Mouse (Mus musculus): Measurements from ENCODE around the gene Snrpg. TPM values are rescaled to one million over a fixed set of nuclear protein-coding genes. Genes with fewer than 3 reads are reported as not detected.

Gene Snrpg
- polyA plus RNA-seq, 1 experiment from 2014 or later, result 204 TPM

- H3K9ac ChIP-seq (replicated peaks), result no peak overlapping the region
- H3K4me1 ChIP-seq (ENCODE audit: insufficient read depth), result no peaks in the 10 kb centered on the region
- no peaks in the 10 kb centered on the region for H3K9me3 ChIP-seq (ENCODE audit: low read length)
- 39% methylated on average over 7 of the region's 7 CpGs for WGBS (ENCODE audit: insufficient replicate concordance)
- no peak for DNase-seq
- H3K4me3 ChIP-seq (ENCODE audit: low read depth, low read length), result no peak overlapping the region
- H3K27me3 ChIP-seq (ENCODE audit: insufficient read depth, low read length), result no peaks in the 10 kb centered on the region
- no peak overlapping the region for H3K4me2 ChIP-seq (ENCODE audit: low read depth, low read length)
- 0 out of 2 replicates have a peak, but pooled peaks have one; percentile 21 for ATAC-seq
- peak; percentile 74 for TF ChIP-seq CTCF (IDR thresholded peaks at IDR 0.05; ENCODE audit: low read depth)
- TF ChIP-seq EP300 (IDR thresholded peaks at IDR 0.05; ENCODE audit: low read depth), result no peak
- H3K27ac ChIP-seq (ENCODE audit: low read depth), result no peak overlapping the region
- no peaks in the 10 kb centered on the region for H3K36me3 ChIP-seq (replicated peaks; ENCODE audit: insufficient read depth, low read length)
Measured at GRCm38 (mm10) chr6:86349257-86349656, 21.8 kb upstream of the Snrpg start.

- DNase-seq (no peak), ATAC-seq (no peak)
- 73% methylated on average over 3 of the region's 3 CpGs for WGBS (ENCODE audit: insufficient replicate concordance)
- H3K4me3 ChIP-seq (ENCODE audit: low read depth, low read length), result no peak overlapping the region
- H3K9ac ChIP-seq (replicated peaks), result no peak overlapping the region
- H3K27ac ChIP-seq (ENCODE audit: low read depth), result no peak overlapping the region
- no peak for TF ChIP-seq EP300 (IDR thresholded peaks at IDR 0.05; ENCODE audit: low read depth)
- TF ChIP-seq CTCF (IDR thresholded peaks at IDR 0.05; ENCODE audit: low read depth), result no peak
- no peaks in the 10 kb centered on the region for H3K27me3 ChIP-seq (ENCODE audit: insufficient read depth, low read length)
- H3K36me3 ChIP-seq (replicated peaks; ENCODE audit: insufficient read depth, low read length), result no peaks in the 10 kb centered on the region
- H3K4me1 ChIP-seq (ENCODE audit: insufficient read depth), result no peaks in the 10 kb centered on the region
- H3K9me3 ChIP-seq (ENCODE audit: low read length), result no peaks in the 10 kb centered on the region
- H3K4me2 ChIP-seq (ENCODE audit: low read depth, low read length), result no peak overlapping the region
Measured at GRCm38 (mm10) chr6:86354948-86355347, 16.2 kb upstream of the Snrpg start.

GRCm38 (mm10) chr6:86356956-86357355 is 14.1 kb upstream of the Snrpg start:
- H3K4me2 ChIP-seq (ENCODE audit: low read depth, low read length), result no peak overlapping the region
- no peaks in the 10 kb centered on the region for H3K36me3 ChIP-seq (replicated peaks; ENCODE audit: insufficient read depth, low read length)
- no peak for DNase-seq
- no peaks in the 10 kb centered on the region for H3K9me3 ChIP-seq (ENCODE audit: low read length)
- no peak overlapping the region for H3K4me3 ChIP-seq (ENCODE audit: low read depth, low read length)
- H3K9ac ChIP-seq (replicated peaks), result no peak overlapping the region
- 43% methylated on average over 9 of the region's 9 CpGs for WGBS (ENCODE audit: insufficient replicate concordance)
- H3K4me1 ChIP-seq (ENCODE audit: insufficient read depth), result no peaks in the 10 kb centered on the region
- H3K27me3 ChIP-seq (ENCODE audit: insufficient read depth, low read length), result no peaks in the 10 kb centered on the region
- TF ChIP-seq EP300 (IDR thresholded peaks at IDR 0.05; ENCODE audit: low read depth) (no peak), CTCF (IDR thresholded peaks at IDR 0.05; ENCODE audit: low read depth) (no peak)
- ATAC-seq, result no peak
- H3K27ac ChIP-seq (ENCODE audit: low read depth), result no peak overlapping the region

- DNase-seq, result no peak
Measured at GRCm38 (mm10) chr6:86360691-86361090, 10.4 kb upstream of the Snrpg start.

GRCm38 (mm10) chr6:86361373-86361772 is 9.7 kb upstream of the Snrpg start:
- no peak for DNase-seq
- no peaks in the 10 kb centered on the region for H3K27me3 ChIP-seq (ENCODE audit: insufficient read depth, low read length)
- H3K4me2 ChIP-seq (ENCODE audit: low read depth, low read length), result no peak overlapping the region
- H3K9ac ChIP-seq (replicated peaks), result no peak overlapping the region
- no peak for TF ChIP-seq EP300 (IDR thresholded peaks at IDR 0.05; ENCODE audit: low read depth)
- peak; percentile 42 for TF ChIP-seq CTCF (IDR thresholded peaks at IDR 0.05; ENCODE audit: low read depth)
- H3K4me1 ChIP-seq (ENCODE audit: insufficient read depth), result peaks cover 5% of the 10 kb centered on the region
- H3K9me3 ChIP-seq (ENCODE audit: low read length), result no peaks in the 10 kb centered on the region
- H3K27ac ChIP-seq (ENCODE audit: low read depth), result no peak overlapping the region
- no peak for ATAC-seq
- H3K4me3 ChIP-seq (ENCODE audit: low read depth, low read length), result no peak overlapping the region
- 82% methylated on average over 7 of the region's 7 CpGs for WGBS (ENCODE audit: insufficient replicate concordance)
- no peaks in the 10 kb centered on the region for H3K36me3 ChIP-seq (replicated peaks; ENCODE audit: insufficient read depth, low read length)

More at GRCm38 (mm10) chr6:86360691-86361090, 10.4 kb upstream of the Snrpg start:
- Histone ChIP-seq H3K36me3 (replicated peaks; ENCODE audit: insufficient read depth, low read length) (no peaks in the 10 kb centered on the region), H3K9me3 (ENCODE audit: low read length) (no peaks in the 10 kb centered on the region), H3K27ac (ENCODE audit: low read depth) (no peak overlapping the region), H3K4me1 (ENCODE audit: insufficient read depth) (no peaks in the 10 kb centered on the region), H3K4me2 (ENCODE audit: low read depth, low read length) (no peak overlapping the region), H3K9ac (replicated peaks) (no peak overlapping the region), H3K27me3 (ENCODE audit: insufficient read depth, low read length) (no peaks in the 10 kb centered on the region), H3K4me3 (ENCODE audit: low read depth, low read length) (no peak overlapping the region)
- no peak for ATAC-seq
- TF ChIP-seq EP300 (IDR thresholded peaks at IDR 0.05; ENCODE audit: low read depth) (no peak), CTCF (IDR thresholded peaks at IDR 0.05; ENCODE audit: low read depth) (no peak)
- 72% methylated on average over 7 of the region's 7 CpGs for WGBS (ENCODE audit: insufficient replicate concordance)

- Histone ChIP-seq H3K36me3 (replicated peaks; ENCODE audit: insufficient read depth, low read length) (peaks cover 7% of the 10 kb centered on the region; the same call in 1 of the 2 replicates), H3K27ac (ENCODE audit: low read depth) (peak overlapping the region; percentile 64), H3K4me2 (ENCODE audit: low read depth, low read length) (peak overlapping the region; percentile 100), H3K4me3 (ENCODE audit: low read depth, low read length) (peak overlapping the region; percentile 86), H3K9ac (replicated peaks) (peak overlapping the region; percentile 75), H3K4me1 (ENCODE audit: insufficient read depth) (peaks cover 9% of the 10 kb centered on the region), H3K27me3 (ENCODE audit: insufficient read depth, low read length) (no peaks in the 10 kb centered on the region), H3K9me3 (ENCODE audit: low read length) (no peaks in the 10 kb centered on the region)
- 0 out of 2 replicates have a peak, but pooled peaks have one; percentile 7 for ATAC-seq
- TF ChIP-seq EP300 (IDR thresholded peaks at IDR 0.05; ENCODE audit: low read depth), result no peak
- peak; percentile 97 for TF ChIP-seq CTCF (IDR thresholded peaks at IDR 0.05; ENCODE audit: low read depth)
- under 1% methylated on average over 17 of the region's 17 CpGs for WGBS (ENCODE audit: insufficient replicate concordance)
- DNase-seq, result peak; percentile 77
Measured at GRCm38 (mm10) chr6:86364442-86365141, 6.5 kb upstream of the Snrpg start.
